Mouse (Mus musculus) ovary, postnatal 36 days (tissue): ENCODE data around the gene Hoxb4.

ENCODE experiments used
- DNase-seq: peaks from one replicate; pipeline ENCODE4 v3.0.0; 2022; ENCODE audit warnings: low spot score, mixed read lengths

Hoxb4 gene

GRCm38 (mm10) chr11:96298895-96299667 lies 19.0 kb upstream of the Hoxb4 start:
- DNase-seq = no peak

DNA sequence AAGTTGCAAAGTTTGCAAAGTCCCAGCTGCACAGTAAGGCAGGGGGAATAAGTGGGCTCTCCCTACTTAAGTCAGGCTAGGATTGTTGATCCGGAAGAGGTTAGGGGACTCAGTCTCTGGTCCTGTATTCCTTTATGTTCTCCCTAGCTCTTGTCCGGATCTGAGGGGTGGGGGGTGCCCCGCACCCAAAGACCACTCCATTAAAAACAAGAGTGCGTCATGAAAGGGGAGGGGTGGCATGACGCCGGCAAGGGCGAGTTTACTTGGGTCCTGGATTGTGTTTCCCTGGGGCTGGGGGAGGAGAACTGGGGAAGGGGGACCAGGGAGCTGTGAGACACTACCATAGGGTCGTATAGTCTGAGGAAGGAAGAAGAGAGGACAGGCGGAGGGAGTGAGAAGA lies 18.3 kb upstream of the Hoxb4 start:
- no peak for DNase-seq

GRCm38 (mm10) chr11:96300354-96301063 lies 17.6 kb upstream of the Hoxb4 start:
- no peak for DNase-seq

DNA sequence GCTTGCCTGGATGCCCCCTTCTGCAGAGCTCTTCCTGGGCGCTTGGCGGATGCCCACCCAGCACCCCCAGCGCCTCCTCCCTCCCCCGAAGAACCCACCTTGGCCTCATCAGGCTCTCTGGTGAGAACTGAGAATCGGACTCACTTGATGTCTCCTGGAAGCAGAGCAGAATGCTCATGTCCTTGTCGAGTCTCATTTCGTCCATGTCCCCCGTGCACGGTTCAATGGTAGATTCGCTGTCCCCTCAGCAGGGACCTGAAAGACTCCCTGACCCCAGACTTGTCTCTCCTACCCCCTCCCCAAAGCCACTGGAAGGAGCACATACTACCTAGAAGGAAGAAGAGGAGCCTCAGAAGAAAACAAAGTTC lies 17.0 kb upstream of the Hoxb4 start:
- no peak for DNase-seq

GRCm38 (mm10) chr11:96301837-96302236 lies 16.2 kb upstream of the Hoxb4 start:
- peak; percentile 62 for DNase-seq

DNA sequence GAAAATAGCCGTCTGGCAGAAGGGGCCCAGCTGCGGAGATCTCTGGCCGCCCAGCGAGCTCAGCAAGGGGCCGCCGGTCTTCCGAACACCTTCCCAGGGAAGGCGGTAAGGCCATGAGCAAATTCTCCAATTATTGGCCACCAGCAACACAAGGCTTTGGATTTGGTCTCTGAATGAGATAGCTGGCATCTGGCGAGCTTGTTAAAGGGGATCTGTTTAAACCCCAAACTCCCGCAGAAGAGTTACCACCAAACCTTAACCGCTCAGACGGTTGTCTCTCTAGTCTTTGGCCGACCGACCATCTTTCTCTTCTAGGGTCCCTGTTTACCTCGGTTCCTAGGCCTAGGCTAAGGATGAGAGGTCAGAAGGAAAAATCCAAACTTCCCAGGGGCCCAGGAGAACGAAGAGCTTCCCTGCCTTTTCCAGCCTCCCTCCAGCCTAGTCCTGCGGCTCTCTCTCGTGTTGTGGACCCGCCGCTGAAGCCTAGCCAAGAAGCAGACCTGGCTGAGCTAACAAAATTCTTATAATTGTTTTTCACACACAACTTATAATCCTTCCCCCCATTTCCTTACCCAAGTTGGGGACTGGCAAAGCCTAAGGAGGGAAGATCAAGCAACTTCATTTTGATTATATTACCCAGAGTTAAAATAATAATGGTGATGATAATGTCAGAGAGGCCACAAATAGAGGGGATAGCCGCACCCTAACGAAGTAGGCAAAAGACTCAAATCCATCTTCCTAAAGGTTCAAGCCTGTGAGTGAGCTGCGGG lies 15.5 kb upstream of the Hoxb4 start:
- no peak for DNase-seq

DNA sequence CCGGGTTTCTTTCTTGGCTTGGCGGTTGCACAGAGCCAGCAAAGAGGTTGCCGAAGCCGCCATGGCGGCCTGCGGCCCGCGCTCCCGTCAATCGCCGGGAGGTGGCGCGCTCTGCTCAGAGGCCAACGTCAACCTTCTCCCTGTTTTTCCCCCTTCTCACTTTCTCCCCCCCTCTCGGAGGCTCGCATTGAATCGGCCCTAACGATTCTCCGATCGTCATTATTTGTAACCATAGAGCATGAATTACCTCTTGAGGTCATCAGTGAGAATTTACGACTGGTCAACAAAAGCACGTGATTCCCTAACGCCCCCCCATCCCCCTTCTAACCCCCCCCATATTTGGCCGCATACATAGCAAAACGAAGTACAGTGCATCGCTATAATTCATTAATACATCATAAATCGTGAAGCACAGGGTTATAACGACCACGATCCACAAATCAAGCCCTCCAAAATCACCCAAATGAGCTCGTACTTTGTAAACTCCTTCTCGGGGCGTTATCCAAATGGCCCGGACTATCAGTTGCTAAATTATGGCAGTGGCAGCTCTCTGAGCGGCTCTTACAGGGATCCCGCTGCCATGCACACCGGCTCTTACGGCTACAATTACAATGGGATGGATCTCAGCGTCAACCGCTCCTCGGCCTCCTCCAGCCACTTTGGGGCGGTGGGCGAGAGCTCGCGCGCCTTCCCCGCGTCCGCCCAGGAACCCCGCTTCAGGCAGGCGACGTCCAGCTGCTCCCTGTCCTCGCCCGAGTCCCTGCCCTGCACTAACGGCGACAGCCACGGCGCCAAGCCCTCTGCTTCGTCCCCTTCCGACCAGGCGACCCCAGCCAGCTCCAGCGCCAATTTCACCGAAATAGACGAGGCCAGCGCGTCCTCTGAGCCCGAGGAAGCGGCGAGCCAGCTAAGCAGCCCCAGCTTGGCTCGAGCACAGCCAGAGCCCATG lies 14.6 kb upstream of the Hoxb4 start, which contains the start of gene Hoxb5:
Hoxb5 (plus strand) TSS at position 186 of the 949 bp plus-strand sequence.
- DNase-seq = peak; percentile 72

- DNase-seq = no peak
Observed at GRCm38 (mm10) chr11:96304381-96305195, 13.5 kb upstream of the Hoxb4 start.

DNA sequence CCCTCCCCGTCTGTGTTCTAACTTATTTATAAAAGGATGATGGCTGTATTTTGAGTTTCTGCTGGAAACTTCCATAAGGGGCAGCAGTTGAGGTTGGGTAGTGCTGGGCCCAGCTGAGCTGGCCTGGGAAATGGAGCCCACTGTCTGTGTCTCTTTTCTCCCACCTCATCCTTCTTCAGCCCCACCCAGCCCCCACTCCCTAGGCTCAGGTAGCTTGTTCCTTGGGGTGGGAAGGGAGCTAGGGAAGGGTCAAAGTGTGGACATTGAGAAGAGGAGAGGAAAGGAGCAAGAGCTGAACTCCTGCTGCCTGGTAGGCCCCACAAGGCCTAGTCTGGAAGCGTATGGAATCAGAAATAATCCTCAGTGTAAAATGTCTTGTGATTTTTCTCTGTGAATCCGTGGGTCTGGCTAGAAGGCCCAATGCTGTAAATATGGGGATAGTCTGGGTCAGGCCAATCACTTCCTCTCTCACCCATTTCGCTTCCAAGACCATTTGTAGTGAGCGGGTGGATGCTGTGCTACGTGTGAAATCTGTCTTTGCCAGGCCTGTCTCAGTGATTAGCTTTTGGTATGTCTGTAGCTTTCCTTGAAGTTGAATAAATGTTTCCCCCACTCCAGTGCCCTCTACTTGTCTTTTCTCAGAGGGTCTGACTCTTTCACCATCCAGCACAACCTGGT lies 12.4 kb upstream of the Hoxb4 start:
- no peak for DNase-seq

DNA sequence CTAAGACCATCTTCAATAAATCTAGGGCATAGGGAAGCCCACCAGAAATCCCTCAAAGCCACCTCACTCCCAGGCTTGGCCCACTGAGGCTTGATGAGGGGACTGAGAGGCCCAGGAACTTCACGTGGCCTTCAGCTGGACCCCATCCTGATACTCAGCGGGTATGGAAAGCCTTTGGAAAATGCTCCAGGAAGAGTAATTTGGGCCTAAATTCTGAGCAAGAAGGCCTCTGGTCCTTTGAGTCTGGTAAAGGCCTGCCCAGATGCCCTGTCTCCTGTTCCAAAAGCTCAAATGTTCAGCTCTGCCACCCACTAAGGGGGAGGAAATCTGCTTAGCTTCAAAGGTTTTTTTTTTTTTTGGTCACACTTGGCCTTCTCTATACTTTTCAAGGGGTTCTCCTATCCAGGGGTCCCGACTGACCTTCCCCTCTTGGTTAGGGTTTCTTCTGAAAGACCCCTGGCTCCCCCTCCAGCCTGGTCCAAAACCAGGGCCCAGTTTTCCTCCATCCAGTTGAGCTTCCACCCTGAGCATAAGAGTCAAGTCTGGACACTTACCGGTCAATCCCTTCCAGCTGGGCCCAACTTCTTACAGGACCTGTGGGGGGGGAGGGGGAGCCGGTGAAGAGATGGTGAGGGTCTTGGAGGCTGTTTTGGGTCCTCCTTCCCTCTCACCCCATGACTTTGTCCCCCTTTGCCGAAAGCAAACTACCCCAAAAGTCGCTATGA lies 11.7 kb upstream of the Hoxb4 start:
- DNase-seq = no peak

DNA sequence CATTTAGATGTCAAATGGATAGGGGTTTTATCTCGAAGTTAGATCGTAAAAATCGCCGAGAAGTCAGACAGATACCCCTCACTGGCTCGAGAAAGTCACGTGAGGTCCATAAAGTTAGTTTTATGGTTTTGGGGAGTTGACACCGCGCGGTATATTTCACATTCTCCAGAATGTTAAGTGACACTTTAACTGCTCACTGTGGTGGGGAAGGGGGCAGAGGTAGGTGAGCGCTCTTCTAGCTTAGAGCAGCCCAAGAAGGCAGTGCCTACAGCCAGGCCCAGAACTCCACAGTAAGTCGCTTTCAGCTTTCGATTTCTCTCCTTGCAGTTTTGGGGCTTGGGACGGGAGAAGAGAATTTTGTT lies 11.2 kb upstream of the Hoxb4 start:
- DNase-seq = no peak

- DNase-seq = no peak
Observed at GRCm38 (mm10) chr11:96308763-96309162, 9.3 kb upstream of the Hoxb4 start.

- DNase-seq = no peak
Observed at GRCm38 (mm10) chr11:96309288-96309687, 8.8 kb upstream of the Hoxb4 start.

DNA sequence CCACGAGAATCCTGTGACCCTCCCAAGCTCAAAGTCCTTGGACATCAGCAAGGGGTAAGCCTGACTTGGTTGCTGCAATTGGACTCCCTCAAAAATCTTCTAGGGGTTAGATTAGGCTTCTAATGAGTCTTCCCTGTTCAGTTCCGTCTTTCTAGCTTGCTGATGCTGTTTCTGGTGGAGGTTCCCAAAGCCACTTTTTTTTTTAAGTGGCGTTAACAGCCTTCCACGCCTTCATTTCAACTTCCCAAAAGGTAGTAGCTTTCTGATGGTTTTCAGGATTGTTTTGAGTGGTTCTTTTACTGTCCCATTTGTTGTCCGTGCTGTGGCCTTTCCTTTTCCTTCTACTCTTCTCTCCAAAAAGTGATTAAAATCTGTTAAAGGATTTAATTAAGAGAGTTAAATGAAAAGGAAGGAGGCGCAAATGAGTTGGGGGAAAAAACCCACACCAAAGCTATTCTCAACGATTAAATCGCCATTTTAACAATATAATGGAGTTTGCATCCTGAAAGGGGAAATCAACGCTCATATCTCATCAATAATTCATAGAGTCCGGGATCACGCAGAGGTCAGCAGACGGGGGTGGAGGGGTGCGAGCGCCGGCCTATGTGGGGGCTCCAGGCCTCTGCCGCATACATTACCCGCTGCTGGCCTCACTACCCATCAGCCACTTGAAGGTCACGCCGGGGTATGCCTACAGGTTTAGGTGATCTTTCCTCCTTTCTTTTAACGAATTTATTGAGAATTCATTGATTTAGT lies 7.7 kb upstream of the Hoxb4 start:
- no peak for DNase-seq

DNA sequence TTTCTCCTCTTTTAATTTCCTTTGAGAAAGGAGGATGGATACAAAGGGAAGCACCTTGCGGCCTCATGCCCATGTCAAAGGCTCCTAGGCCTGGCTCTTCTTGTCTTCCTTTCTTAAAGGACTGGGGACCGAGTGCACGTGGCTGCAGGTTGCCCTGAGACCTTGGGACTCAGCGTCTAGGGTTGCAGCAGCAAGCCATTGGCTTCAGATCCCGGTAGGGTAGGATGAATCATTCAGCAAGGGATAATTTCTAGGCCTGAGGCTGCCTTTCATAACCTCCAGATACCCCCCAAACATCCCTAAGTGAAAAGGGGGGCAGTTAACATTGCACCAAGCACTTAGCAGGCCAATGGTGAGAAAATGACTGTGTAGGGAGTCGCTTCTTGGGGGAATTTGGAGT lies 7.0 kb upstream of the Hoxb4 start:
- no peak for DNase-seq

- DNase-seq = peak; percentile 60
Observed at GRCm38 (mm10) chr11:96311520-96312417, 6.3 kb upstream of the Hoxb4 start.

GRCm38 (mm10) chr11:96313134-96313533 lies 4.9 kb upstream of the Hoxb4 start:
- no peak for DNase-seq
